Mouse (Mus musculus) liver, adult (tissue): Measurements from ENCODE around the gene Olfr922.

ENCODE experiments used
- GATA4 ChIP-seq: IDR thresholded peaks from 2 replicates; pipeline ENCODE4 v1.6.1; 2014; ENCODE audit warnings: mild to moderate bottlenecking, low read length; ENCODE audit not compliant: insufficient replicate concordance

Gene Olfr922

GRCm38 (mm10) chr9:38814314-38814713 lies at the start of gene Olfr922:
Olfr922 (plus strand) TSS chr9:38814614.
- TF ChIP-seq GATA4 = no peak

- TF ChIP-seq GATA4 = no peak
Measured at GRCm38 (mm10) chr9:38772768-38773167, 41.6 kb upstream of the Olfr922 start, which contains the start of gene Olfr921. Olfr921 (plus strand) TSS chr9:38773068.

GRCm38 (mm10) chr9:38792689-38793088 lies 21.7 kb upstream of the Olfr922 start:
- TF ChIP-seq GATA4 = no peak

DNA sequence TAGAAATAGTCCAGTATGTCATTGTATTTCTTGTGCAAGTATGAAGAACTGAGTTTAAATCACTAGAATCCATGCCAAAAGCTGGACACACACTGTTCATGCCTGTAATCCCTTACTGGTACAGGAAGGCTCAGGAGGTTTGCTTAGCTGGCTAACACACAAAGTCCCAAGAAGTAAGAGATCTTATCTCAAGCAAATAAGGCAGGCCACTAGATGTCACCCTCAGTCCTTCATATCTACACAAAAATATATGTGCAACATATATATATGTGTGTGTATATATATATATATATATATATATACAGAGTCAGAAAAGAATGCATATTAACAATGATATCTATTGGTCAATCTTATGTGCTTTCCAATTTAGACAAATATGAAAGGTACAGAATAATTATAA lies 8.7 kb upstream of the Olfr922 start:
- no peak for TF ChIP-seq GATA4

DNA sequence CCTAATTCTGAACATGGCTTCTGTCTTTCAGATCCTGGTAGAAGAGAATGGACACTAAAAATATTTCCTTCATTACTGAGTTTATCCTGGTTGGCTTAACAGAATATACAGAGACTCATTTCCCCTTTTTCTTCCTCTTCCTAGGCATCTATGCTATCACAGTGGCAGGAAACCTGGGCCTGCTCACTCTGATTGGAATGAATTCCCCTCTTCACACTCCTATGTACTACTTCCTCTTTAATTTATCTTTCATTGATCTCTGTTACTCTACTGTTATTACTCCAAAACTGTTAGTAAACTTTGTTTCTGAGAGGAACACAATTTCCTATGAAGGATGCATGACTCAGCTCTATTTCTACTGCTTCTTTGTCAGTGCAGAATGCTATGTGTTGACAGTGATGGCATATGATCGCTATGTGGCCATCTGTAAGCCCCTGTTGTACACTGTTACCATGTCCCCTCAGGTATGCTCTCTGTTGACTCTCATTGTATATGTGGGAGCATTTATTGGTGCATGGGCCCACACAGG lies 1.1 kb downstream of the Olfr922 start:
- TF ChIP-seq GATA4 = no peak

DNA sequence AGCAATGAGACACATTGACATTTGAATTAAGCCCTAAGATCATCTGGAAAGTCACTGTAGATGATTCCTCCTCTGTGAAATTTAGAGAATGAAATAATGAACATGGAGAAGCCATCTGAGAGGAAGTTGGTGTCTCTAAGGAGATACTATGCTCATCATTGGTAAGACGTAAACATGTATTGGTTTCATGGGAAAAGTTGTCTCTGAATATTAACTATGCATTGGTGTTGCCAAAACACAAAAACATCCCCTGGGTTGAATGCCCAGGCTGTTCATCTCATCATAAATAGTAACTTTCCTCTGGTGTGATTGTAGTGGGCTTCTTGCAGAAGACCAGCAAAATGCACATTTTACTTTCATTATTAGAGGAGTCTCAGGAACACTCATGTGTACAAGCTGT lies 11.8 kb downstream of the Olfr922 start, which contains the start of gene Olfr923:
Olfr923 (plus strand) TSS at position 301 of the 400 bp plus-strand sequence.
- no peak for TF ChIP-seq GATA4

- TF ChIP-seq GATA4 = no peak
Measured at GRCm38 (mm10) chr9:38833027-38833426, 18.6 kb downstream of the Olfr922 start.

DNA sequence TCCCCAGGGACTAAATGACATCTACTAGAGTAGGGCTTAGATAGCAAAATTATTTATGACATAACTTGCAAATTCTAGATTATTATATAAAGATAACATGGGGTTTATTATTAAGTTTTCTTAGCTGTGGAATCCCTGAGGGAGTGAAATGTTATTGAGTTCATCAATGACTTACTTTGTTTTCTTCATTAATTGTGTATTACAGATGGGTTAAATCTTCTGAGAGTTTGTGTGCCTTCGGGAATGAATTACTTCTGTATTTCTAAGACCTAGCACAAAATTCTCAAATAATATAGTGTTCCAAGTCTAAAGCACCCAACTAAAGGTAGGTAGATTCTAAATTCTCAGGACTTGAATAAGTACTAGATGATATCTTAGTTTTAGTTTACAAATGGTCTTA lies 29.7 kb downstream of the Olfr922 start, which contains the start of gene Olfr924:
Olfr924 (plus strand) TSS at position 301 of the 400 bp plus-strand sequence.
- TF ChIP-seq GATA4 = no peak

DNA sequence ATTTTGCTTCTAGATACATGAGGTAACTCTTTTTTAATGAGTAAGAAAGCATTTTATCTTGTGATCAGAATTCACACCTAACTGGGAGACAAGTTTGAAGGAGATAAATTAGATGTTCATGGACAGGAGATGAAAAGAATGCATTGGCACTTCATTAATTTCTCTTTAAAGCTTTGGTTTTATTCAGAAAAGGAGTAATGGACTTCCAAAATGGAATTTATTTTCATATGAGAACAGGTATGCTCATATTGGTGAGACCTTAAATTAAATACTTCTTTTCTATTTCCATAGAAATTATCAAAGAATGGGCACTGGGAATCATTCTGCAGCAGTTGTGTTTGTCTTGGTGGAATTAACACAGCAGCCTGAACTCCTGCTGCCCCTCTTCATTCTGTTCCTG lies 40.3 kb downstream of the Olfr922 start, which contains the start of gene Olfr26:
Olfr26 (plus strand) TSS at position 301 of the 400 bp plus-strand sequence.
- no peak for TF ChIP-seq GATA4
